Mouse (Mus musculus): ENCODE data around the gene Tmem119. TPM values are rescaled to one million over a fixed set of nuclear protein-coding genes. Genes with fewer than 3 reads are reported as not detected.
A peak's percentile ranks its signal among the peaks of the same experiment; 100 is the strongest.

The Tmem119 gene
- 72.7 and 83.3 TPM in 2 replicates for polyA plus RNA-seq (2016; fragmentation: Nextera tagmentation; extraction: Ambion mirVana)

DNA sequence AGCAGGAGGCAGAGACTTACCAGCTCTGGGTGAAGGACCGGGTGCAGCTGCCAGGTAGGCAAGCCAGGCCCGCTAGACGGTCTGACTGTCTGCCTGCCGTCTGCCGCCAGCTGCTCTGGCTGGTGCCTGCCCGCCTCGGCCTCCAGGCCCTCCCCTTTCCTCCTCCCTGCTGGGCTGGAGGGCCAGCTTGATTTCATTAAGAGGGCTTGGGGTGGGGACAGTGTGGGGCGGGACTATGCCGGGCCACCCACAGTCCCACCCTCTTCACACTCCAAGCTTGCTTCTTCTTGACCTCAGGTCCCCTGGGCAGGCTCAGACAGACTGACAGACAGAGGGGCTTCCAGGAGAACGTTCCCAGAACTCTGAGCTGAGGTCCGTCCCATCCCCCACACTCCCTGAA lies at the start of gene Tmem119:
Tmem119 (minus strand) TSS at position 237 of the 400 bp plus-strand sequence.
- peak within 1 kb of the TSS; percentile 65 for H3K4me3 ChIP-seq
- whole genome bisulfite sequencing: 1% methylated on average over 11 of the region's 11 CpGs
- H3K9me3 ChIP-seq: no peaks in the 10 kb centered on the region
- peaks cover 71% of the 10 kb centered on the region for H3K4me1 ChIP-seq
- H3K27ac ChIP-seq (replicated peaks): peak within 1 kb of the TSS; percentile 86
- H3K27me3 ChIP-seq (replicated peaks; ENCODE audit: low read depth, poor library complexity, severe bottlenecking): peaks cover 25% of the 10 kb centered on the region
- H3K36me3 ChIP-seq (replicated peaks): peaks cover 7% of the 10 kb centered on the region
- peak; percentile 93 for DNase-seq (ENCODE audit: low spot score)

GRCm38 (mm10) chr5:113847636-113848035 lies 47.3 kb upstream of the Tmem119 start:
- Histone ChIP-seq H3K4me3 (no peak overlapping the region), H3K4me1 (0 out of 2 replicates have a peak, but pooled peaks cover 2% of the 10 kb centered on the region), H3K27ac (replicated peaks) (no peak overlapping the region), H3K36me3 (replicated peaks) (peaks cover 98% of the 10 kb centered on the region), H3K27me3 (replicated peaks; ENCODE audit: low read depth, poor library complexity, severe bottlenecking) (no peaks in the 10 kb centered on the region), H3K9me3 (no peaks in the 10 kb centered on the region)
- 84% methylated on average over 9 of the region's 9 CpGs for WGBS
- DNase-seq (ENCODE audit: low spot score): no peak

GRCm38 (mm10) chr5:113846656-113847055 lies 46.3 kb upstream of the Tmem119 start:
- Histone ChIP-seq H3K4me3 (no peak overlapping the region), H3K4me1 (0 out of 2 replicates have a peak, but pooled peaks cover 2% of the 10 kb centered on the region), H3K27ac (replicated peaks) (no peak overlapping the region), H3K27me3 (replicated peaks; ENCODE audit: low read depth, poor library complexity, severe bottlenecking) (no peaks in the 10 kb centered on the region), H3K36me3 (replicated peaks) (peaks cover 100% of the 10 kb centered on the region), H3K9me3 (no peaks in the 10 kb centered on the region)
- 91% methylated on average over 8 of the region's 8 CpGs for WGBS
- no peak for DNase-seq (ENCODE audit: low spot score)

DNA sequence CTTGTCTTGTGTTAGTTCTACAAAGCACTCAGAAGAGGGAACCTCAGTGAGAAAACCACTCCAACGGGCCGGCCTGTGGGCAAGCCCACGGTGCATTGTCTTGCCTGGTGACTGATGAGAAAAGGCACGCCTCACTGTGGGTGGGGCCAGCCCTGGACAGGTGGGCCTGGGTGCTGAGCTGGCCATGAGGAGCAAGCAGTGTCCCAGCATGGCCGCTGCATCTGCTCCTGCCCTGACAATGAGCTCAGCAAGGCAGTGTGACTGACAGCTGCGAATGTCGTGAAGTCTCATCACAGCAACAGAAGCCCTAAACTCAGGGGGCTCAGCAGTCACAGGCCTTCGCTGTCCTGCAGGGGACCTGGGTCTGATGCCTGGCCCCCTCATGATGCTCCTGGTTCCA lies 45.3 kb upstream of the Tmem119 start:
- no peak overlapping the region for H3K4me3 ChIP-seq
- WGBS: 90% methylated on average over 8 of the region's 8 CpGs
- H3K9me3 ChIP-seq: no peaks in the 10 kb centered on the region
- H3K27me3 ChIP-seq (replicated peaks; ENCODE audit: low read depth, poor library complexity, severe bottlenecking): no peaks in the 10 kb centered on the region
- H3K4me1 ChIP-seq: 0 out of 2 replicates have a peak, but pooled peaks cover 2% of the 10 kb centered on the region
- no peak for DNase-seq (ENCODE audit: low spot score)
- H3K36me3 ChIP-seq (replicated peaks): peaks cover 96% of the 10 kb centered on the region
- no peak overlapping the region for H3K27ac ChIP-seq (replicated peaks)

DNA sequence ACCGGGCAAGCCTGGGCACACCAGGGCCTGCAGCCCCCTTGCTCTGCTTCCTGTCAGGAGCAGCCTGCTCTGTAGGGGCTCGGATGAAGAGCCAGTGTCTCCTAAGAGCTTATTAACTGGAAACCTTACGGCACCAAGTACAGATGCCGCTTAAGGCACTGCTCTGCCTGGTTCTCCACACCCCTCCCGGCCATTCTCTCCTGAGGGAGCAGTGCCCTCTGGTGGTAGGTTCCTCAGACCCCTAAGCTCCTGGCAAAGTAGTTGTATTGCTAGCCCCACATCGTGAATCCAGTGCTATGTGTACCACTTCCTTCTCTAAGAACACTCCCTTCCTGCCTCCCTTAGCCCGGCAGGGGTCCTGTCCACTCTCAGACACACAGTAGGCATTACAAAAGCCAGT lies 44.4 kb upstream of the Tmem119 start:
- peaks cover 90% of the 10 kb centered on the region for H3K36me3 ChIP-seq (replicated peaks)
- no peak overlapping the region; the same call in 1 of the 2 replicates for H3K27ac ChIP-seq (replicated peaks)
- WGBS: 72% methylated on average over 7 of the region's 7 CpGs

GRCm38 (mm10) chr5:113844106-113844505 lies 43.8 kb upstream of the Tmem119 start:
- peaks cover 86% of the 10 kb centered on the region for H3K36me3 ChIP-seq (replicated peaks)
- 85% methylated on average over 15 of the region's 15 CpGs for WGBS

More for the DNA sequence above, 44.4 kb upstream of the Tmem119 start:
- peak; percentile 54 for DNase-seq (ENCODE audit: low spot score)
- H3K27me3 ChIP-seq (replicated peaks; ENCODE audit: low read depth, poor library complexity, severe bottlenecking): no peaks in the 10 kb centered on the region
- 0 out of 2 replicates have a peak, but pooled peaks cover 2% of the 10 kb centered on the region for H3K4me1 ChIP-seq
- H3K9me3 ChIP-seq: no peaks in the 10 kb centered on the region
- H3K4me3 ChIP-seq: no peak overlapping the region

GRCm38 (mm10) chr5:113842906-113843305 lies 42.6 kb upstream of the Tmem119 start:
- peaks cover 74% of the 10 kb centered on the region for H3K36me3 ChIP-seq (replicated peaks)

More at GRCm38 (mm10) chr5:113844106-113844505, 43.8 kb upstream of the Tmem119 start:
- Histone ChIP-seq H3K27me3 (replicated peaks; ENCODE audit: low read depth, poor library complexity, severe bottlenecking) (no peaks in the 10 kb centered on the region), H3K27ac (replicated peaks) (no peak overlapping the region; the same call in 1 of the 2 replicates), H3K4me1 (0 out of 2 replicates have a peak, but pooled peaks cover 2% of the 10 kb centered on the region), H3K9me3 (no peaks in the 10 kb centered on the region), H3K4me3 (no peak overlapping the region)
- DNase-seq (ENCODE audit: low spot score): no peak

GRCm38 (mm10) chr5:113842244-113842643 lies 41.9 kb upstream of the Tmem119 start:
- Histone ChIP-seq H3K27ac (replicated peaks) (no peak overlapping the region), H3K9me3 (no peaks in the 10 kb centered on the region), H3K4me1 (0 out of 2 replicates have a peak, but pooled peaks cover 2% of the 10 kb centered on the region), H3K36me3 (replicated peaks) (peaks cover 68% of the 10 kb centered on the region), H3K4me3 (no peak overlapping the region), H3K27me3 (replicated peaks; ENCODE audit: low read depth, poor library complexity, severe bottlenecking) (no peaks in the 10 kb centered on the region)
- DNase-seq (ENCODE audit: low spot score): no peak
- WGBS: 91% methylated on average over 9 of the region's 9 CpGs

More at GRCm38 (mm10) chr5:113842906-113843305, 42.6 kb upstream of the Tmem119 start:
- DNase-seq (ENCODE audit: low spot score): no peak
- Histone ChIP-seq H3K4me3 (no peak overlapping the region), H3K27me3 (replicated peaks; ENCODE audit: low read depth, poor library complexity, severe bottlenecking) (no peaks in the 10 kb centered on the region), H3K9me3 (no peaks in the 10 kb centered on the region), H3K27ac (replicated peaks) (peak overlapping the region; percentile 24; the same call in 1 of the 2 replicates), H3K4me1 (0 out of 2 replicates have a peak, but pooled peaks cover 2% of the 10 kb centered on the region)
- WGBS: 92% methylated on average over 9 of the region's 9 CpGs

- no peaks in the 10 kb centered on the region for H3K27me3 ChIP-seq (replicated peaks; ENCODE audit: low read depth, poor library complexity, severe bottlenecking)
- H3K27ac ChIP-seq (replicated peaks): no peak overlapping the region
- WGBS: 89% methylated on average over 23 of the region's 23 CpGs
- no peaks in the 10 kb centered on the region for H3K9me3 ChIP-seq
- H3K4me3 ChIP-seq: no peak overlapping the region
- H3K4me1 ChIP-seq: 0 out of 2 replicates have a peak, but pooled peaks cover 2% of the 10 kb centered on the region
- no peak for DNase-seq (ENCODE audit: low spot score)
- peaks cover 61% of the 10 kb centered on the region for H3K36me3 ChIP-seq (replicated peaks)
Measured at GRCm38 (mm10) chr5:113841243-113842225, 41.2 kb upstream of the Tmem119 start.

- Histone ChIP-seq H3K36me3 (replicated peaks) (peaks cover 50% of the 10 kb centered on the region), H3K4me3 (no peak overlapping the region), H3K27me3 (replicated peaks; ENCODE audit: low read depth, poor library complexity, severe bottlenecking) (no peaks in the 10 kb centered on the region), H3K4me1 (0 out of 2 replicates have a peak, but pooled peaks cover 2% of the 10 kb centered on the region), H3K9me3 (no peaks in the 10 kb centered on the region), H3K27ac (replicated peaks) (no peak overlapping the region)
- DNase-seq (ENCODE audit: low spot score): no peak
- WGBS: 93% methylated on average over 4 of the region's 4 CpGs
Measured at GRCm38 (mm10) chr5:113840443-113840842, 40.1 kb upstream of the Tmem119 start.

GRCm38 (mm10) chr5:113836961-113837360 lies 36.6 kb upstream of the Tmem119 start:
- no peaks in the 10 kb centered on the region for H3K9me3 ChIP-seq
- peaks cover 8% of the 10 kb centered on the region for H3K4me1 ChIP-seq
- 90% methylated on average over 10 of the region's 10 CpGs for WGBS
- no peak for DNase-seq (ENCODE audit: low spot score)
- no peak overlapping the region for H3K4me3 ChIP-seq
- H3K36me3 ChIP-seq (replicated peaks): peaks cover 15% of the 10 kb centered on the region
- H3K27ac ChIP-seq (replicated peaks): no peak overlapping the region
- H3K27me3 ChIP-seq (replicated peaks; ENCODE audit: low read depth, poor library complexity, severe bottlenecking): no peaks in the 10 kb centered on the region

GRCm38 (mm10) chr5:113833316-113833947 lies 33.1 kb upstream of the Tmem119 start:
- H3K4me1 ChIP-seq: peaks cover 12% of the 10 kb centered on the region
- H3K36me3 ChIP-seq (replicated peaks): no peaks in the 10 kb centered on the region
- 71% methylated on average over 16 of the region's 16 CpGs for WGBS
- no peaks in the 10 kb centered on the region for H3K27me3 ChIP-seq (replicated peaks; ENCODE audit: low read depth, poor library complexity, severe bottlenecking)
- H3K4me3 ChIP-seq: no peak overlapping the region
- no peaks in the 10 kb centered on the region for H3K9me3 ChIP-seq
- DNase-seq (ENCODE audit: low spot score): no peak
- no peak overlapping the region for H3K27ac ChIP-seq (replicated peaks)

All from embryonic facial prominence, embryonic 10.5 days (tissue).